Mouse (Mus musculus) forebrain, embryonic 12.5 days (tissue): ENCODE measurements around the gene Amhr2. TPM values are rescaled to one million over a fixed set of nuclear protein-coding genes. Genes with fewer than 3 reads are reported as not detected.
A peak's percentile ranks its signal among the peaks of the same experiment; 100 is the strongest.

Source experiments
- ATAC-seq: fragments of 200-750 bp; cut with Nextera tagmentation; 2 replicates; pipeline ENCODE4 v1.8.0; 2017; ENCODE audit warnings: moderate TSS enrichment; ENCODE audit not compliant: low FRiP score
- H3K27ac ChIP-seq: fragments of 300-500 bp; sonication (generic); 2 replicates; pipeline ENCODE4 v1.5.1; 2016; ENCODE audit warnings: mild to moderate bottlenecking
- H3K27me3 ChIP-seq: fragments of 300-500 bp; sonication (generic); 2 replicates; pipeline ENCODE4 v1.6.1; 2016; ENCODE audit warnings: mild to moderate bottlenecking
- H3K36me3 ChIP-seq: fragments of 300-500 bp; sonication (generic); replicated peaks from 2 replicates; pipeline ENCODE4 v1.6.1; 2016; ENCODE audit warnings: mild to moderate bottlenecking
- H3K4me1 ChIP-seq: fragments of 300-500 bp; sonication (generic); 2 replicates; pipeline ENCODE4 v1.6.1; 2016
- H3K4me2 ChIP-seq: fragments of 300-500 bp; sonication (generic); 2 replicates; pipeline ENCODE4 v1.6.1; 2016; ENCODE audit warnings: mild to moderate bottlenecking, moderate library complexity
- H3K4me3 ChIP-seq: fragments of 300-500 bp; sonication (generic); replicated peaks from 2 replicates; pipeline ENCODE4 v1.5.1; 2016; ENCODE audit warnings: mild to moderate bottlenecking
- H3K9ac ChIP-seq: fragments of 300-500 bp; sonication (generic); 2 replicates; pipeline ENCODE4 v1.6.1; 2016; ENCODE audit warnings: mild to moderate bottlenecking
- H3K9me3 ChIP-seq: fragments of 300-500 bp; sonication (generic); 2 replicates; pipeline ENCODE4 v1.6.1; 2016
- WGBS: fragments of 180-500 bp; shearing (Covaris S2); methylation state at CpG from one replicate; pipeline ENCODE4 v1.1.7; 2016; 5-methylcytosine and 5-hydroxymethylcytosine counted together
- polyA plus RNA-seq: library from polyadenylated mRNA; unstranded; fragments of >200 nt; fragmentation: Nextera tagmentation; extraction: Ambion mirVana; gene quantifications from 2 replicates; pipeline ENCODE4 v1.2.1, GENCODE M21; 2016

Gene Amhr2
- 0.22 TPM in 2 replicates for polyA plus RNA-seq

GRCm38 (mm10) chr15:102445146-102445545 lies at the start of gene Amhr2:
Amhr2 (plus strand) TSS chr15:102445367.
- no peak within 1 kb of the TSS for H3K9ac ChIP-seq
- no peak within 1 kb of the TSS for H3K4me3 ChIP-seq
- no peaks in the 10 kb centered on the region for H3K4me1 ChIP-seq
- 81% methylated on average over 7 of the region's 8 CpGs for WGBS
- ATAC-seq, result no peak
- no peaks in the 10 kb centered on the region for H3K36me3 ChIP-seq
- no peaks in the 10 kb centered on the region for H3K9me3 ChIP-seq
- no peaks in the 10 kb centered on the region for H3K27me3 ChIP-seq
- no peak within 1 kb of the TSS for H3K4me2 ChIP-seq
- H3K27ac ChIP-seq, result no peak within 1 kb of the TSS

- Histone ChIP-seq H3K27ac (no peak overlapping the region), H3K9ac (no peak overlapping the region), H3K4me1 (peaks cover 17% of the 10 kb centered on the region), H3K36me3 (no peaks in the 10 kb centered on the region), H3K27me3 (0 out of 2 replicates have a peak, but pooled peaks cover 4% of the 10 kb centered on the region), H3K9me3 (no peaks in the 10 kb centered on the region), H3K4me3 (no peak overlapping the region), H3K4me2 (peak overlapping the region; percentile 73; the same call in 1 of the 2 replicates)
- WGBS, result 23% methylated on average over 5 of the region's 5 CpGs
- ATAC-seq, result no peak
Measured at GRCm38 (mm10) chr15:102398629-102399028, 46.5 kb upstream of the Amhr2 start.

- Histone ChIP-seq H3K4me1 (peaks cover 11% of the 10 kb centered on the region), H3K27ac (peak overlapping the region; percentile 60), H3K9me3 (no peaks in the 10 kb centered on the region), H3K27me3 (0 out of 2 replicates have a peak, but pooled peaks cover 4% of the 10 kb centered on the region), H3K36me3 (no peaks in the 10 kb centered on the region), H3K4me3 (peak overlapping the region; percentile 40), H3K4me2 (peak overlapping the region; percentile 73), H3K9ac (peak overlapping the region; percentile 61)
- WGBS, result 5% methylated on average over 34 of the region's 34 CpGs
- peak; percentile 74 for ATAC-seq
Measured at GRCm38 (mm10) chr15:102399229-102400221, 45.6 kb upstream of the Amhr2 start.

- Histone ChIP-seq H3K36me3 (no peaks in the 10 kb centered on the region), H3K4me3 (no peak overlapping the region), H3K27ac (no peak overlapping the region), H3K9me3 (no peaks in the 10 kb centered on the region), H3K4me1 (peaks cover 11% of the 10 kb centered on the region), H3K27me3 (0 out of 2 replicates have a peak, but pooled peaks cover 4% of the 10 kb centered on the region), H3K9ac (no peak overlapping the region), H3K4me2 (no peak overlapping the region)
- 87% methylated on average over 10 of the region's 10 CpGs for WGBS
- no peak for ATAC-seq
Measured at GRCm38 (mm10) chr15:102400476-102401045, 44.6 kb upstream of the Amhr2 start.

GRCm38 (mm10) chr15:102401278-102401677 lies 43.9 kb upstream of the Amhr2 start:
- Histone ChIP-seq H3K9me3 (no peaks in the 10 kb centered on the region), H3K27me3 (0 out of 2 replicates have a peak, but pooled peaks cover 4% of the 10 kb centered on the region), H3K4me3 (no peak overlapping the region), H3K9ac (no peak overlapping the region), H3K4me1 (peaks cover 11% of the 10 kb centered on the region), H3K4me2 (no peak overlapping the region), H3K36me3 (no peaks in the 10 kb centered on the region), H3K27ac (no peak overlapping the region)
- WGBS, result 71% methylated on average over 2 of the region's 2 CpGs
- ATAC-seq, result no peak

GRCm38 (mm10) chr15:102402210-102402609 lies 43.0 kb upstream of the Amhr2 start:
- Histone ChIP-seq H3K27ac (no peak overlapping the region), H3K4me1 (peaks cover 16% of the 10 kb centered on the region), H3K9me3 (no peaks in the 10 kb centered on the region), H3K4me2 (no peak overlapping the region), H3K27me3 (no peaks in the 10 kb centered on the region), H3K36me3 (no peaks in the 10 kb centered on the region), H3K4me3 (no peak overlapping the region), H3K9ac (no peak overlapping the region)
- ATAC-seq, result no peak
- 100% methylated on average over 3 of the region's 3 CpGs for WGBS

GRCm38 (mm10) chr15:102404608-102405488 lies 40.3 kb upstream of the Amhr2 start:
- H3K9ac ChIP-seq, result peak overlapping the region; percentile 77
- peaks cover 30% of the 10 kb centered on the region for H3K4me1 ChIP-seq
- H3K36me3 ChIP-seq, result peaks cover 22% of the 10 kb centered on the region
- H3K27me3 ChIP-seq, result no peaks in the 10 kb centered on the region
- H3K9me3 ChIP-seq, result no peaks in the 10 kb centered on the region
- H3K4me3 ChIP-seq, result peak overlapping the region; percentile 97
- no peak for ATAC-seq
- WGBS, result 18% methylated on average over 33 of the region's 34 CpGs
- H3K27ac ChIP-seq, result peak overlapping the region; percentile 99
- H3K4me2 ChIP-seq, result peak overlapping the region; percentile 61

- under 1% methylated on average over 38 of the region's 38 CpGs for WGBS
- Histone ChIP-seq H3K27me3 (no peaks in the 10 kb centered on the region), H3K9me3 (no peaks in the 10 kb centered on the region), H3K27ac (peak within 1 kb of the TSS; percentile 99), H3K36me3 (peaks cover 30% of the 10 kb centered on the region), H3K4me2 (peak within 1 kb of the TSS; percentile 61), H3K4me1 (peaks cover 38% of the 10 kb centered on the region), H3K9ac (peak within 1 kb of the TSS; percentile 98), H3K4me3 (peak within 1 kb of the TSS; percentile 97)
- peak; percentile 98 for ATAC-seq
Measured at GRCm38 (mm10) chr15:102405489-102406195, 39.5 kb upstream of the Amhr2 start, which contains the start of gene Sp1. Sp1 (plus strand) TSS chr15:102406143.

- H3K4me2 ChIP-seq, result peak overlapping the region; percentile 58
- H3K4me1 ChIP-seq, result peaks cover 43% of the 10 kb centered on the region
- ATAC-seq, result no peak; the same call in 1 of the 2 replicates
- peak overlapping the region; percentile 98 for H3K9ac ChIP-seq
- WGBS, result under 1% methylated on average over 46 of the region's 69 CpGs
- peak overlapping the region; percentile 97 for H3K4me3 ChIP-seq
- peaks cover 34% of the 10 kb centered on the region for H3K36me3 ChIP-seq
- H3K27ac ChIP-seq, result peak overlapping the region; percentile 94
- H3K9me3 ChIP-seq, result no peaks in the 10 kb centered on the region
- H3K27me3 ChIP-seq, result no peaks in the 10 kb centered on the region
Measured at GRCm38 (mm10) chr15:102406196-102406911, 38.8 kb upstream of the Amhr2 start.

- H3K27ac ChIP-seq, result peak overlapping the region; percentile 94
- H3K9me3 ChIP-seq, result no peaks in the 10 kb centered on the region
- no peak for ATAC-seq
- peaks cover 43% of the 10 kb centered on the region for H3K4me1 ChIP-seq
- H3K4me3 ChIP-seq, result peak overlapping the region; percentile 97
- H3K36me3 ChIP-seq, result peaks cover 40% of the 10 kb centered on the region
- peak overlapping the region; percentile 58 for H3K4me2 ChIP-seq
- WGBS, result 26% methylated on average over 3 of the region's 3 CpGs
- H3K27me3 ChIP-seq, result no peaks in the 10 kb centered on the region
- peak overlapping the region; percentile 98 for H3K9ac ChIP-seq
Measured at GRCm38 (mm10) chr15:102406912-102407580, 38.1 kb upstream of the Amhr2 start.
